Mouse (Mus musculus): ENCODE results near the gene Lrrc49. TPM values are rescaled to one million over a fixed set of nuclear protein-coding genes. Genes with fewer than 3 reads are reported as not detected.
A peak's percentile ranks its signal among the peaks of the same experiment; 100 is the strongest.

The Lrrc49 gene
- polyA plus RNA-seq, 1 experiment from 2014 or later: 16.8 TPM

DNA sequence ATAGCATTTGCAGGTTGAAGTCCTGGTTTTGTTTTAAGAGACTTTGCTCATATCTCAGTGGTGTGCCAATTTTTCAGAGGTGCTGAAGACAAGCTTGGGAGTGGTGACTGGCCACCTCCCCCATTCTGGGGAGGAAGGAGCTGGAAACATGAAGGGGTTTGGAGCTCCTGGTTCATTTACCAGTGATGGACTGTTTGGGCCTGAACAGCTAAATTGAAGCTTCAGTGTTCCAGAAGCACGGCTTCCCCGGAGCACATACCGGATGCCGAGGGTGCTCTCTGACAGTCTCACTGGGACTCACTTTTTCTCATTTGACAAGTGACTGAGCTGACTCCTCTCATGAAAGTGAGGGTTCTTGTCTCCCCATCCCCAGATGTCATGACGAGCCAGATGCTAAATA, 20.6 kb upstream of the Lrrc49 start:
- H3K27ac ChIP-seq: no peak overlapping the region
- H3K9ac ChIP-seq: no peak overlapping the region
- ATAC-seq (replicated peaks; ENCODE audit: low FRiP score): no peak
- no peak overlapping the region for H3K4me3 ChIP-seq (replicated peaks)
- H3K9me3 ChIP-seq (replicated peaks): no peaks in the 10 kb centered on the region
- no peak overlapping the region for H3K4me2 ChIP-seq
- 93% methylated on average over 5 of the region's 5 CpGs for WGBS
- peaks cover 13% of the 10 kb centered on the region for H3K4me1 ChIP-seq
- no peaks in the 10 kb centered on the region for H3K36me3 ChIP-seq
- peaks cover 6% of the 10 kb centered on the region; the same call in 1 of the 2 replicates for H3K27me3 ChIP-seq

- H3K4me2 ChIP-seq: no peak overlapping the region
- 90% methylated on average over 2 of the region's 2 CpGs for WGBS
- H3K4me1 ChIP-seq: peaks cover 3% of the 10 kb centered on the region
- H3K27me3 ChIP-seq: peaks cover 6% of the 10 kb centered on the region; the same call in 1 of the 2 replicates
- no peak overlapping the region for H3K27ac ChIP-seq
- no peak for ATAC-seq (replicated peaks; ENCODE audit: low FRiP score)
- H3K9me3 ChIP-seq (replicated peaks): no peaks in the 10 kb centered on the region
- no peaks in the 10 kb centered on the region for H3K36me3 ChIP-seq
- H3K9ac ChIP-seq: no peak overlapping the region
- no peak overlapping the region for H3K4me3 ChIP-seq (replicated peaks)
These were observed 19.6 kb upstream of the Lrrc49 start for GRCm38 (mm10) chr9:60707594-60707993.

- Histone ChIP-seq H3K27me3 (no peaks in the 10 kb centered on the region), H3K4me3 (replicated peaks) (no peak overlapping the region), H3K9ac (no peak overlapping the region), H3K4me1 (no peaks in the 10 kb centered on the region), H3K4me2 (no peak overlapping the region), H3K9me3 (replicated peaks) (no peaks in the 10 kb centered on the region), H3K36me3 (no peaks in the 10 kb centered on the region), H3K27ac (no peak overlapping the region)
- no peak for ATAC-seq (replicated peaks; ENCODE audit: low FRiP score)
- WGBS: 74% methylated on average over 18 of the region's 18 CpGs
These were observed 11.7 kb upstream of the Lrrc49 start for GRCm38 (mm10) chr9:60699581-60700231.

DNA sequence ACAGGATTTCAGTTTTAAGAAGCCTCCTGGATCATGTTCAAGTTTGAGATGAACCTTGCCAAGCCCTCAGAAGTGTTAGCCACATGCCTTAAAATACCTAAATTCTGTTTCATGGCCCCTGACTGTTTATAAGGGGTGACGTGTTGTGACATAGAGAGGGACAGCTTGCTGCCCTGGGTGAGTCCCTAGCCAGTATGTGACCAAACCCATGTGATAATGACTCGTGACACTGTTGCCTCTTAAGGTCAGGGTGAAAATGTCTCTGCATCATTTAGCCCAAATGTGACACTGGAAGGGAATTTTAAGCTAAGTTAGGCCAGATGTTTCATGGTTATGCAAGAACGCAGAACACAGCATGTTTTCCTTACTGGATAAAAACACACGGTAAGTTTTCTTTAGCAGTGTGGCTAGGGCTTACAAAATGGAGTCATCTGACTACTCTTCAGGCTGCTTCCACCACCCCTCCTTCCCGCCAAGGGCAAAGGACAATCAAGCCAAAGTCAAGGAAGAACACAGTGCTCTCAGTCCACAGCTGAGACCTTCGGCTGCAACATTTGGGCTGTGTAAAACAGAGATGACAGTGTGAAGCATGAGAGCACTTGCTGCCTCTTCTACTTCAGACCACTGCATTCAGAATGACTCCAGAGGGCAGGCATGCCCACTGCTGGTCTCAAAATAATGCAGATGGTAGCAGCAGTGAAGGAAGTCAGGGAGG, 8.5 kb upstream of the Lrrc49 start:
- H3K9ac ChIP-seq: no peak overlapping the region
- no peaks in the 10 kb centered on the region for H3K4me1 ChIP-seq
- H3K4me3 ChIP-seq (replicated peaks): no peak overlapping the region
- WGBS: 58% methylated on average over 6 of the region's 6 CpGs
- no peaks in the 10 kb centered on the region for H3K9me3 ChIP-seq (replicated peaks)
- H3K27me3 ChIP-seq: no peaks in the 10 kb centered on the region
- H3K27ac ChIP-seq: no peak overlapping the region
- H3K36me3 ChIP-seq: no peaks in the 10 kb centered on the region
- H3K4me2 ChIP-seq: no peak overlapping the region
- ATAC-seq (replicated peaks; ENCODE audit: low FRiP score): no peak

GRCm38 (mm10) chr9:60693986-60694385, 6.0 kb upstream of the Lrrc49 start:
- 58% methylated on average over 2 of the region's 2 CpGs for WGBS
- no peak overlapping the region for H3K27ac ChIP-seq

GRCm38 (mm10) chr9:60692624-60693023, 4.7 kb upstream of the Lrrc49 start:
- Histone ChIP-seq H3K4me3 (replicated peaks) (no peak overlapping the region), H3K9ac (no peak overlapping the region), H3K4me1 (peaks cover 5% of the 10 kb centered on the region), H3K4me2 (no peak overlapping the region), H3K27me3 (no peaks in the 10 kb centered on the region), H3K36me3 (no peaks in the 10 kb centered on the region), H3K9me3 (replicated peaks) (no peaks in the 10 kb centered on the region), H3K27ac (no peak overlapping the region)
- WGBS: 46% methylated on average over 4 of the region's 4 CpGs
- ATAC-seq (replicated peaks; ENCODE audit: low FRiP score): no peak

More at GRCm38 (mm10) chr9:60693986-60694385, 6.0 kb upstream of the Lrrc49 start:
- no peaks in the 10 kb centered on the region for H3K4me1 ChIP-seq
- H3K27me3 ChIP-seq: no peaks in the 10 kb centered on the region
- H3K36me3 ChIP-seq: no peaks in the 10 kb centered on the region
- no peaks in the 10 kb centered on the region for H3K9me3 ChIP-seq (replicated peaks)
- H3K4me2 ChIP-seq: no peak overlapping the region
- no peak for ATAC-seq (replicated peaks; ENCODE audit: low FRiP score)
- no peak overlapping the region for H3K9ac ChIP-seq
- no peak overlapping the region for H3K4me3 ChIP-seq (replicated peaks)

DNA sequence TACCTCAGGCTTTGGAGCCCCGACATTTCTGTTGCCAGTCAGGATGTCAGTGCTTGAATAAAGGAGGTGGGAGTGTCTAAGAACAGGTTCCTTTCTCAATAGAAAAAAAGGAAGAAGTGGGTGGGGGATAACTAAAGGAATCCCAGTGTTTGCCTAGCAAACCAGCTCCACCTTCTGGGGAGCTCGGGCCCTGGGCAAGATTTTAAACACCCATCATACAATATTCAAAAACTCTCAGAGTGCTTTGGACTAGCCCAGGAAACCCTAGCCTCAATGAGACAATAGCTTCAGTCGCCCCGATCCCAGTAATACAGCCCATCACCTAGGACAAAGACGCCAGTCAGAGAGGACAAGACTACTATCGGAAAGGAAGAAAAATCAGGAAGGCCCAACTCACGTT, 543 bp downstream of the Lrrc49 start:
- H3K9me3 ChIP-seq (replicated peaks): no peaks in the 10 kb centered on the region
- ATAC-seq (replicated peaks; ENCODE audit: low FRiP score): peak; percentile 9
- peak overlapping the region; percentile 55 for H3K4me3 ChIP-seq (replicated peaks)
- H3K4me2 ChIP-seq: peak overlapping the region; percentile 61
- H3K27me3 ChIP-seq: no peaks in the 10 kb centered on the region
- H3K36me3 ChIP-seq: peaks cover 8% of the 10 kb centered on the region
- H3K4me1 ChIP-seq: peaks cover 9% of the 10 kb centered on the region
- under 1% methylated on average over 7 of the region's 7 CpGs for WGBS
- peak overlapping the region; percentile 79 for H3K27ac ChIP-seq
- H3K9ac ChIP-seq: peak overlapping the region; percentile 41

DNA sequence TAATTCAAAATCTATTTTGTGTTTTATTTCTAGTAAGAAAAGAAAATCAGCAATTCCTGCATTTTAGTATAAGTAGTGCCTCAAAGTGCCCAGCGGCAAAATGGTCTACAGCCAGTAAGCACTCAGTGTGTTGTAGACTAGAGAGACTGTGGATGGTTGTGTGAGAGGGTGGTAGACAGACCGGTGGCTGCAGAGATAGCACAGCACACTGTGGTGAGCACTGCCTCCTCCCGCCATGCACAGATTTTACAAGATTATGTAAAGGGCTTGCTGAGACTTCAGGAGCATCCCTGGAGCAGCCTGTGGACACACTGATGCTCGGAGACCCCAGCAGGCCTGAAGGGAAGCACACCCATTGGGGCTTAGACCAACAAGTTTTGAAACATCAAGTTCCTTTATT, 5.2 kb downstream of the Lrrc49 start:
- H3K9me3 ChIP-seq (replicated peaks): no peaks in the 10 kb centered on the region
- 92% methylated on average over 4 of the region's 4 CpGs for WGBS

DNA sequence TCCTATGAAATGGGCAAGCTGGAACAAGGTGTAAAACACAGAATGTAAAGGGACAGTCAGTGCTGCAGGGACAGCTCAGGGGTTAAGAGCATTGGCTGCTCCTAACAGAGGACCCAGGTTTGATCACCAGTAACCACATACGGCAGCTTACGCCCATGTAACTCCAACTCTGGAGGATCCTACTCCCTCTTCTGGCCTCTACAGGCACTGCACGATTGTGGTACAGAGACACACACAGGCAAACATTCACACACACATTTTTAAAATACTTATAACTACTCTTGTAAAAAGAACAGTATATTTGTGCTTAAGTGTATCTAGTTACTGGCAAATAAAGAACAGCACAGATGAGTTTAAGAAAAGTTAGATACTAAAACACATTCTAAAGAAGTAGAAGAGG, 7.0 kb downstream of the Lrrc49 start:
- no peak overlapping the region for H3K27ac ChIP-seq
- 95% methylated on average over 3 of the region's 3 CpGs for WGBS
- H3K36me3 ChIP-seq: peaks cover 36% of the 10 kb centered on the region
- no peaks in the 10 kb centered on the region for H3K4me1 ChIP-seq
- no peaks in the 10 kb centered on the region for H3K9me3 ChIP-seq (replicated peaks)
- H3K4me2 ChIP-seq: no peak overlapping the region
- no peaks in the 10 kb centered on the region for H3K27me3 ChIP-seq
- H3K9ac ChIP-seq: no peak overlapping the region
- ATAC-seq (replicated peaks; ENCODE audit: low FRiP score): no peak
- no peak overlapping the region for H3K4me3 ChIP-seq (replicated peaks)

More for the DNA sequence above, 5.2 kb downstream of the Lrrc49 start:
- no peak overlapping the region for H3K4me3 ChIP-seq (replicated peaks)
- no peak for ATAC-seq (replicated peaks; ENCODE audit: low FRiP score)
- no peak overlapping the region for H3K27ac ChIP-seq
- no peaks in the 10 kb centered on the region for H3K27me3 ChIP-seq
- no peak overlapping the region for H3K4me2 ChIP-seq
- H3K9ac ChIP-seq: no peak overlapping the region
- peaks cover 27% of the 10 kb centered on the region for H3K36me3 ChIP-seq
- peaks cover 4% of the 10 kb centered on the region for H3K4me1 ChIP-seq

DNA sequence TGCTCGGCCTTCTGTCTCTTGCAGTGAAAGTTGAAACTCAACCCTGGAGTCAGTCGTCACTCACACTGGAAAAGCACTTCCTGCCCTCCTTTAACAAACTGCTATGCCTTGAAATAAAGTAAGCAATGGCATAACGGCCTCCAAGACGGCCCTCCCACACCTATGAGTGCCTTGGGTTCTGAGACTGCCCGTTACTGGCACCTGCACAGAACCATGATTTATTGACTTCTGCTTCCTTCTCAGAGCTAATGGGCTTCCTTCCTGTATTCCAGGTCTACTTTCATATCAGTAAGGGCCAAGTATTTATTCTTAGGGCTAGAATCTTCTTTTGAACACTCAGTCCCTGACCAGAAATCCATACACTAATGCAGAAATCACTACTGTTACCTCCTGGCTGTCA, 9.0 kb downstream of the Lrrc49 start:
- Histone ChIP-seq H3K9me3 (replicated peaks) (no peaks in the 10 kb centered on the region), H3K9ac (no peak overlapping the region), H3K4me1 (no peaks in the 10 kb centered on the region), H3K27me3 (no peaks in the 10 kb centered on the region), H3K27ac (no peak overlapping the region), H3K36me3 (peaks cover 40% of the 10 kb centered on the region), H3K4me2 (no peak overlapping the region), H3K4me3 (replicated peaks) (no peak overlapping the region)
- WGBS: 23% methylated on average over 5 of the region's 5 CpGs
- ATAC-seq (replicated peaks; ENCODE audit: low FRiP score): no peak

DNA sequence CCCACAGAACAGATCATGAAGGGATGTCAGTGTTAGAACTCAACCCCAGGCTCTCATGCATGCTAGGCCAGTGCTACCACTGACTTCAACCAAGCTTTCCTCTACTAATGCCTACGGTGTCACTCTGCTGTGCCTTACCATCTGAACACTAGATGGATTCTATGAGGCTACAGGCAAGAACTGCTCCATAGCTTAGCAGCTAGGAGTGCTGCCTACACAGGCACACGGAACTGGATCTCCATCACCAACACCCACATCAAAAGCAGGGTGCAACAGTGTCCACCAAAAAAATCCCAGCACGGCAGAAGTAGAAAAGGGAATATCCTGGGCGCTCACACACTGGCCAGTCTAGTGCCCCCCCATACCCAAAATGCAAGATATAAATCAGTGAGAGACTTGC, 11.5 kb downstream of the Lrrc49 start:
- ATAC-seq (replicated peaks; ENCODE audit: low FRiP score): no peak
- no peak overlapping the region for H3K4me2 ChIP-seq
- WGBS: 89% methylated on average over 4 of the region's 4 CpGs
- H3K36me3 ChIP-seq: peaks cover 32% of the 10 kb centered on the region
- H3K9ac ChIP-seq: no peak overlapping the region
- H3K4me3 ChIP-seq (replicated peaks): no peak overlapping the region
- no peak overlapping the region for H3K27ac ChIP-seq
- H3K4me1 ChIP-seq: no peaks in the 10 kb centered on the region
- no peaks in the 10 kb centered on the region for H3K9me3 ChIP-seq (replicated peaks)
- H3K27me3 ChIP-seq: no peaks in the 10 kb centered on the region

DNA sequence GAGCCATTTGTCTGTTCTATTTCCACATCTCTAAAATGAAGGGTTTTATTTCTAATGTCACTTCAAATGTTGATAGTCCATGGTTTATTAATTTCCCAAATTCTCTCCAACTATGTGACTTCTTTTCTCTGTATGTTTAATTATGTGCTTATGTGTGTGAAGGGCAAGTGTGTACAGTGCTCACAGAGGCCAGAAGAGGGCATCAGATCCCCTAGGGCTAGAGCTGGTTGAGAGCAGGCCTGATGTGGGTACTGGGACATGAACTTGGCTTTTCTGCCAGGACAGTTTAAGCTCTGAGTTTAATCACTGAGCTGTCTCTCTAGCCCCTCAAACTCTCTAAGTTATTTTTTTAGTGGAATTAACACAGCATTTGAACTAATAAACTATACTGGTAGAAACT, 13.2 kb downstream of the Lrrc49 start:
- H3K9me3 ChIP-seq (replicated peaks): no peaks in the 10 kb centered on the region
- H3K36me3 ChIP-seq: peaks cover 23% of the 10 kb centered on the region
- H3K9ac ChIP-seq: no peak overlapping the region
- H3K27me3 ChIP-seq: no peaks in the 10 kb centered on the region
- no peak for ATAC-seq (replicated peaks; ENCODE audit: low FRiP score)
- no peak overlapping the region for H3K4me3 ChIP-seq (replicated peaks)
- H3K4me1 ChIP-seq: no peaks in the 10 kb centered on the region
- H3K4me2 ChIP-seq: no peak overlapping the region
- H3K27ac ChIP-seq: no peak overlapping the region
